Mouse (Mus musculus) frontal cortex, postnatal 10 days (tissue): ENCODE results near the gene Foxf1.

ENCODE experiments used
- DNase-seq, 2 experiments: peaks; one replicate each; pipeline ENCODE4 v3.0.0; 2022; ENCODE audit warnings: low spot score in 2 of 2, mixed read lengths in 1 of 2

Gene Foxf1

DNA sequence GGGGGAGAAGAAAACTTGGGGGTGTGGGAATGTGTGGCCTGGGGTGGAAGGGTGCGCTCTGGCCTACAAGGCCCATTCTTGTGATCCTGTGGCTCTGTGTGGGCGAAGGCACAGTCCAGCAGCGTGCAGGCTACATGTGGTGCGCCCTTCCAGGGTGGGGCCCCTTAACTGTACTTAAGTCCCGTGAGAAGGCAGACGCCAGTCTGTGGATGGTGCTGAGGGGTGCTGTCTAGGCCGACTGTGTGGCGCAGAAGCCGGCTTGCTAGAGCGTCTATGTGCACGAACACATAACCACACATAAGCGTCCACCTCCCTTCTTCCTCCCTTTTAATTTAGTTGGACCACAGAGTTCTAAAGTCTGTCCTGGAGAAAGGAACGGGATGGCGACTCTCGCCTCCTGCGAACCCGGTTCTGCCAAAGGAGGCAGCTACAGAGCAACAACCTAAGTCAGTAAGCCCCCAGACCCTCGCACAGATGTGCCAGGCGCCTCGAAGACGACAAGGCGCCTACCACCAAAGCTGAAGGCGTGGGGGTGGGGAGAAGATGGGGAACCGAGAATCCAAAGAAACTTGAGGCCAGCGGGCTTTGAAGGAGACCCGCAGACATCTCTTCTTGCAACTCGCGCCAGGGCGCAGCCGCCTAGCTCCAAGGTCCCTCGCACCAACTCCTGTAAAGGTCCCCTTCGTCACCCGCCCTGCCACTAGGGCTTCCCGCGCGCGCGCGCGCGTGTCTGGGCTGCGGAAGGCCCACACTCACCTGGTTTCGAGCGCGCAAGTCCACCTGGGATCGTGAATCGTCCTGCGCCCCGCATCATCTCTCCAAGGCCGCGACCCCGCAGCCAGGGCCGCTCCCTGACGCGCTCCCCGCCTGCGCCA is 1.7 kb upstream of the Foxf1 start:
- DNase-seq = no peak

DNA sequence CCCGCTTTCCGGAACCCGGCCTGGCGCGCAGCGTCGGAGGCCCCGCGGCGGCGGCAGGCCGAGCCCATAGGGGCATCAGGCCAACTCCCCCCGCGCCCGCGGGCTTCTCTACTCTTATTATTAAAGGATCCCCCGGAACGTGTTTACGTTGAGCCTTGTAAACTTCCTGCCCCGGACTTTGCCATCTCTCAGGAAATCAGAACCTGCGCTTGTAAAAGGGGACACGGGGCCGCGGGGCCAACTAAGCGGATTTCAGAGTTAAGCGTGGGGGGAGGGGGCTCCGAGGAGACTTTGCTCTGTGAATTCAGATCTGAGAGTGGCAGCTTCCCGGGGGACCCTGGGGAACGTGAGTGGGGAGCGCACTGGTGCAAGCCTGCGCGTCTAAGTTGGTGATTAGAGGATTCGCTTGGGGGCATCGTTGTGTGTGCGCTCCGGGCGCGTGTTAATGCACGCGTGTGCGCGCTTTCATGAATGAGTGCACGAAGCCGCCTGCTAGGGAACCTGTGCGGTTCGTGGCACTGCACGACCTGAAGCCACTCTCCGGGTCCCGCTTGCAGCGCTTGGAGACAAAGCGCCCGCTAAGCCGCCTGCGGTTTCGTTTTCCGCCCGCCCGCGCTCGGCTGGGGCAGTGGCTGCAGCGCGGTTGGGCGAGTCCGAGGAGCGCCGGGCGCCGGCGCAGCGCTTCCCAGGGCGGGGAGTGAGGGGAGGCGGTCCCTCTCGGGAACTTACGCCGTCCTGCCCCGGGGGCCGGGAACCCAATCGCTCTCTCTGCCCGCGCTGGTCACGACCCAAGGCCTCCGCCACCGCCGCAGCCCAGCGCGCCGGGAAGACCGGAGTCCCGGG is 872 bp upstream of the Foxf1 start:
- no peak for DNase-seq

- DNase-seq = no peak
Observed at GRCm38 (mm10) chr8:121083936-121084209, 313 bp upstream of the Foxf1 start.

GRCm38 (mm10) chr8:121085011-121085410 is 825 bp downstream of the Foxf1 start:
- DNase-seq = no peak

GRCm38 (mm10) chr8:121085561-121085960 is 1.4 kb downstream of the Foxf1 start:
- no peak for DNase-seq

DNA sequence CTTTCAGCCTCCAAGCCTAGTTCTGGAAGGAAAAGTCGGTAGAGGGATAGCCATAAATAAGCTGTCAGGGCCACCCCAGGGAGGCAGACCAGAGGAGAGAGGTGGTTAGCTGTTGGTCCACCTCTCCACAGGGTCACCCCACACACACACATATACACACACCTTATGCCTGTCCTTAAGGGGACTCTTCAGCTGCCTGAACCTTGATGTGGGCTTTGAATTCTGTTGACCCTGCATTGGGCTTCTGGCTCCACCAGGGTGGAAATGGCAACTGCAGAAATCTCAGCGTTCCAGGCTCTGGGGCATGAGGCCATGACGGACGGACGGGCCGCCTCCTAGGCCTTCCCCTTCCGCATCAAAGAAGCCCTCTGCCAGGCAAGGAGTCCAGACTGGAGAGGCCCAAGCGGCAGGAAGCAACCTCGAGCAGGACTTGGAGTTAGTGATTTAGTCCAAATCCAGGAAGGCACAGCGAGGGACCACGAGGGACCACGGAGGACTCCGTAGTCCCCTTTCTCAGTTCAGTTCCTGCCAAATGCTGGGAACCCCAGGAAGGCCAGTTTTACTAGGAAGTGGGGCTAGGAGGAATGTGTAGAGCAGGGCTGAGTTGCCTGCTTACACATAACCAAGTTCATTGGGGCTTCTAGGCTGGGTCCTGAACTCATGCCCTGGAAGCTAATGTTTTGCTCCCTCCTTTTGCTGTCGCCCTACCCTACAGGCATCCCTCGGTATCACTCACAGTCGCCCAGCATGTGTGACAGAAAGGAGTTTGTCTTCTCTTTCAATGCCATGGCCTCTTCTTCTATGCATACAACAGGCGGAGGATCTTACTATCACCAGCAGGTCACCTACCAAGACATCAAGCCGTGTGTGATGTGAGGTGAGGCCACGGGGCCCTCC is 2.1 kb downstream of the Foxf1 start:
- no peak for DNase-seq

DNA sequence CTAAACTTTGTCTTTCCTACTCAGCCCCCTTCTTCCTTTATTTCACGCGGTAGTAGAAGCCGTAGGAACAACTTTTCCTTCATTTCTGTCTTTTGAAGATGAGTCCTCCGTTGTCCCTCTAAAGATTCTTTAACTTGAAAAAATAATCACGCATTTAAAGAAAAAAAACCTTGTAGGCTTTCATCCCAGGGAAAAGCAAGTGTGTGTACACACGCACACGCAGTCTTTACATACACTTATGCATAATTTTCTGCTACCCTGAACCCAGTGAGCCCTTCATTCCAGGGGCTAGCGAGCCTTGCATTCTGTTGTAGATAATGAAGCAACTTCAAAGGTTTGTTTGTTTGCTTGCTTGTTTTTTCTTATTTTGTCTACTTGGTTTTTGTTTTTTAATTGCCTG is 4.1 kb downstream of the Foxf1 start:
- DNase-seq = no peak

GRCm38 (mm10) chr8:121088871-121089630 is 4.9 kb downstream of the Foxf1 start:
- no peak for DNase-seq

- DNase-seq = no peak
Observed at GRCm38 (mm10) chr8:121089631-121090380, 5.6 kb downstream of the Foxf1 start.

DNA sequence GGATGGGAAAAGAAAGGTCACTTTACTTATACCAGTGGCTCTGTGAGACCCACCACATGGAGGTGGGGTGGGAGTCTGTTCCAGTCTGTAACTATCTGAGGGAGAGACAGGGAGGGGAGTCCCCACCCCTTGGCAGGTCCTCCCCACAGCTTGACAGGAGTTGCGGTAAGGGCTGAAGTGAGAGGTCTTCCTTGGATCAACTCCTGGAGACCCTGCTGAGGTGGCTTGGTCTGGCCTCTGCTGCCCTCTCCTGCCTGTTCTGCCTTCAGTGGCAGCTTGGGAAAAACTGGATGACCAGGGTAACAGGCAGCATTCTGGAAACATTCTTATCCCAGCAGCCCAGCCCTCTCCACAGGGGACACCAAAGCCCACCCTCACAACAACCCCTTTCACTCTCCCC is 6.5 kb downstream of the Foxf1 start:
- DNase-seq = no peak

DNA sequence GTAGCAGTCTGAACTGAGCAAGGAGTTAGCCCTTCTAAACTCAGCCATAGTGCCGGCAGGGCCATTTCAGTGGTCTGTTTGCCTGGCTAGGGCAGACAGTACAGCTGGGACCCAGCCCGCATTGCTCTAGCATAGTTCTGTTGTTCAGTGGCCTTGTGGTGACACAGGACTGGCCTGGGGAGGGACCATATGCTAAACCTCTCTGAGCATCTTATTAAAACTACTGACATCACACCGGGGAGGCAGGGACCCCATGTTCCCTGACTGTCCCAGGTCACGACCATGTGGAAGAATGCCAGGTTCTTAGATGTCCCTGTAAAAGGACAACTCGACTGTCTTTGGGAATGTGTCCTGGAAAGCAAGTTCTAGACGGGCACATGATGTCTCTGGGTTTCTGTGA is 8.0 kb downstream of the Foxf1 start:
- DNase-seq = no peak

- DNase-seq = peak in 1 of 2 experiments; percentile 79
Observed at GRCm38 (mm10) chr8:121092627-121093026, 8.4 kb downstream of the Foxf1 start.

DNA sequence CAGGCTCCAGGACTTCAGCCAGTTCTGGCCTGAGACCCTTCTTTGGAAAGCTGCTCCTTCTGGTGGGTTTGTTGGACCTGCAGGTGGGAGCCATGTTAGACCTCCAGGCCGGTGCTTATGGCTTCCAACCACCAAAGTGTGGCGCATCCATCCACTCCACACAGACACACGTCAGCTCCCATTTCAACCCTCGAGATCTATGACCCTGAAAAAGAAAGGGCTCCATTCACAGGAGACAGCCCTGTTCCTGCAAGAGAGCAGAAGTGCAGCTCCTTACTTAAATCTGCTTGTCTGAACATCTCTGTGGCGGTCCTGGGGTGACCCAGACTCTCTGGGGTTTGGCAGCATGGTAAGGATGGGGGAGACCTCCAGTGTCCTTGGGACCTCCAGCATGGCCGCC is 9.3 kb downstream of the Foxf1 start:
- no peak for DNase-seq

GRCm38 (mm10) chr8:121104049-121104818 is 20.0 kb downstream of the Foxf1 start:
- DNase-seq = peak; percentile 46 to 65

DNA sequence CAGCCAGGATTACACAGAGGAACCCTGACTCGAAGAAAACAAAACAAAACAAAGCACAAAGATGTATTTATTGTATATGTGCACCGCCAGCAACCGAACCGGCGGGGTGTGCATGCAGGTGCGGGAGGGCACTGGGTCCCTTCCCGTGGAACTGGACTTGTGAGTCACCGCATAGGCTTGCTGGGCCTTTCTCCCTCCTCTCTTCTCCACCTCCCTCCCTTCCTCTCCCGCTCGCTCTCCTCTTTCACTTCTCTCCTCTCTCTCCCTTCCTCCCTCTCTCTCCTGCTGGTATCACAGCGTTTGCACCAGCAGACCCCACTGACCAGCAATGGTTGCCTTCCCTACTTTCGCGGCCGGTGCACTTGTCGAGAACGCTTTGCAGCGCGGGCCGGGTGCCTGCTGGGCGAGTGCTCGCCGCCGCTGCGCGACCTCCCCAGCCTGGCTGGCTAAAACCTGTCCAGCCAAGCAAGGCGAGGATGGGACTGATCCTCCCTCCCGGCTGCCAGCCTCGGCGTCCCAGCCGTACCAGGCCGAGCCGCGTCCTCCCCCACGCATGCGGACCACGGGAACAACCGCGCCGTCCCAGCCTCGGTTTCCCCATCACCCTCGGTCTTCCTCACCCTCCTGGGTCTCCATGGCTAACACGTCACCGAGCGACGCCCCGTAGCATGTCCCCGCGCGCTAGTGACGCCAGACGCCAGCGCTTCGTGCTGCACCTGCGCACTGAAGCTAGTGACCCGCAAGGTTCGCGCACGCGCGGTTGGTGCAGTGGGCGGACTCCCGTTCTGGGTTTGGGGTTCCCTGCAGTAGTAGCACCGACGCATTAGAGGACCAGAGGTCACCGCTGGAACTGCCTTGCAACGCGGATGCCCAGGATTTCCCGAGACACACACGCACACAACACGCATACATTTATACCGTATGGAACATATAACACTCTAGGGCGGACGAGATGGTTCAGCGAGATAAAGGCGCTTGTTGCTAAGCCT is 23.8 kb downstream of the Foxf1 start, which contains the start of gene Mthfsd:
TSS of gene Mthfsd (minus strand) at position 725 of the 989 bp plus-strand sequence.
- peak; percentile 97 to 99 for DNase-seq

DNA sequence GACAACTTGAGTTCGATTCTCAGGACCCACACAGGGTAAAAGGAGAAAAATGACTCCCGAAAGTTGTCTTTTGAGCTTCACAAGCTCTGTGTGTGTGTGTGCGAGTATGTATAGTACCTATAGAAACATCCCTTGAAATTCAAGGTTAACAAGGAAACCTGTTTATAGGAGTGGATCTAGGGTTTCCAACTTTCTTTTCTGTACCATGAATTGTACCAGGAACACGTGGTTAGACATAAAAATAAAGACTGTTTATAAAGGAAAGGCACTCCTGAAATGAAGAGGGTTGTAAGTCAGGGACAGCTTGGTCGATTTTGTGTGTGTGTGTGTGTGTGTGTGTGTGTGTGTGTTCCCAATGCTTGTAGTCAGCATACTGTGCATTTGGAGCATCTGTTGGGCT is 24.5 kb downstream of the Foxf1 start:
- DNase-seq = no peak

GRCm38 (mm10) chr8:121111145-121111907 is 27.1 kb downstream of the Foxf1 start:
- no peak for DNase-seq

DNA sequence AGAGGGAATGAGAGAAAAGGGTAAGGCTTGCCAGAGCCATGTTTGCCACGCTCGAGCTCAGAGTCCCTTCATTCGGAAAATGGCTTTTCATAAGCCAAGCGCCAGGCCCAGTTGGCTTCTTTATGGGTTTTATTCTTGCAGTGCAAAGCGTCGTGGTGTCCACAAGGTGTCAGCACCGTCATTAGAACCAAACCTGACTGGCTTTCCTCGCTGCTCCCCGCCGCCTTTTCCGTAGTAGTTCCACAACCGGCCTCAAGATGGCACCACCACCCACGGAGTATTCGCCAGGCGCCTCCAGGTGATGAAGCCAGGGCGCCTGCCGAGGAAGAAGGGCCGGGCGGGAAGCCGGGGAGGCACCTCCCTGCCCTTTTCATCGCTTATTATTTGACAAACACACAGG is 29.1 kb downstream of the Foxf1 start:
- peak; percentile 77 to 93 for DNase-seq
